Mouse (Mus musculus) ES-Bruce4 (cell line): ENCODE results near the gene Qpctl.

Experiments
- CTCF ChIP-seq: IDR thresholded peaks from one replicate; pipeline ENCODE4 v1.8.1; 2011; ENCODE audit warnings: low read depth, low read length
- EP300 ChIP-seq: IDR thresholded peaks from 2 replicates; pipeline ENCODE4 v1.6.1; 2011; ENCODE audit warnings: low read depth, low read length; ENCODE audit not compliant: insufficient read depth
- POLR2A ChIP-seq: IDR thresholded peaks from one replicate; pipeline ENCODE4 v1.8.1; 2011; ENCODE audit warnings: low read length; ENCODE audit not compliant: insufficient read depth

- TF ChIP-seq POLR2A (no peak), CTCF (no peak), EP300 (no peak)
Measured at GRCm38 (mm10) chr7:19176516-19176947, 27.4 kb upstream of the Qpctl start.
